Mouse (Mus musculus): ENCODE measurements around the gene Tpp2. TPM values are rescaled to one million over a fixed set of nuclear protein-coding genes. Genes with fewer than 3 reads are reported as not detected.

The Tpp2 gene
- polyA plus RNA-seq, 1 experiment, result 17.2 TPM

DNA sequence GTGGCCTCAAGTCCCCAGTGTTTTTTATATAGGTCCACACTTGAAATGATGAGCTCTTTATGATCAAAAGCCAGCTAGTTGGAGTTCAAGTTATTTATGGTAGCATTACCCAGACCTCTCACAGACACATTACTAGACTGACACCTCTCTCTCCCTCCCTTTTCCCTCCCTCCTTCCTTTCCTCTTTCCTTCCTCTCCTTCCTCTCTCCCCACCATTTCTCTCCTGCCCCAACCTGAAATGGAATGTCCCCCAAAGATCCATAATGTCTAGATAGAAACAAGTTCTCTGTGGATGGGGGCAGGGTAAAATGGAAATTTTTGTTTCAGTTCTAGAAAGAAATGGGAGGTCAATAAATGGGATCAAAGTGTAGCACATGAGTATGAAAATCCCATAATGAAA lies 86.5 kb downstream of the Tpp2 start, which contains the start of gene Mettl21c:
Gene Mettl21c (minus strand): TSS at position 101 of the 400 bp plus-strand sequence.
- Histone ChIP-seq H3K4me2 (ENCODE audit: low read depth) (peak within 1 kb of the TSS; percentile 1), H3K36me3 (ENCODE audit: control insufficient read depth, insufficient read depth) (no peaks in the 10 kb centered on the region), H3ac (ENCODE audit: control insufficient read depth, insufficient read length) (no peak within 1 kb of the TSS), H3K79me2 (ENCODE audit: control insufficient read depth, insufficient read depth) (no peaks in the 10 kb centered on the region), H3K4me3 (no peak within 1 kb of the TSS), H3K27me3 (ENCODE audit: control insufficient read depth, insufficient read depth, insufficient read length) (no peaks in the 10 kb centered on the region)
- TF ChIP-seq USF1 (IDR thresholded peaks at IDR 0.05; ENCODE audit: low read depth) (no peak), POLR2A (IDR thresholded peaks at IDR 0.05; ENCODE audit: insufficient read length, low read depth) (no peak), MAX (IDR thresholded peaks at IDR 0.05; ENCODE audit: low read depth) (no peak), REST (IDR thresholded peaks at IDR 0.05; ENCODE audit: insufficient read depth, insufficient read length) (no peak), MYOD1 (IDR thresholded peaks at IDR 0.05; ENCODE audit: control insufficient read depth in 1 of 3, insufficient read length in 2 of 3, low read depth in 2 of 3) (no peak), TCF3 (IDR thresholded peaks at IDR 0.05; ENCODE audit: insufficient read length, low read depth) (no peak), E2F4 (IDR thresholded peaks at IDR 0.05; ENCODE audit: insufficient read depth) (no peak)

GRCm38 (mm10) chr1:44022656-44023055 lies 89.2 kb downstream of the Tpp2 start:
- Histone ChIP-seq H3K79me2 (ENCODE audit: control insufficient read depth, insufficient read depth) (no peaks in the 10 kb centered on the region), H3ac (ENCODE audit: control insufficient read depth, insufficient read length) (no peak overlapping the region), H3K4me2 (ENCODE audit: low read depth) (no peak overlapping the region), H3K36me3 (ENCODE audit: control insufficient read depth, insufficient read depth) (no peaks in the 10 kb centered on the region), H3K27me3 (ENCODE audit: control insufficient read depth, insufficient read depth, insufficient read length) (no peaks in the 10 kb centered on the region), H3K4me3 (no peak overlapping the region)
- TF ChIP-seq SRF (IDR thresholded peaks at IDR 0.05; ENCODE audit: control insufficient read depth, insufficient read length, low read depth), result no peak
- peak in 2 of 3 experiments; percentile 43 to 65 for TF ChIP-seq MYOD1 (IDR thresholded peaks at IDR 0.05; ENCODE audit: control insufficient read depth in 1 of 3, insufficient read length in 2 of 3, low read depth in 2 of 3)
- peak in 2 of 3 experiments; percentile 5 to 83 for TF ChIP-seq MYOG (IDR thresholded peaks at IDR 0.05; ENCODE audit: control insufficient read depth in 1 of 3, insufficient read depth in 1 of 3, insufficient read length in 2 of 3, low read depth in 2 of 3)

DNA sequence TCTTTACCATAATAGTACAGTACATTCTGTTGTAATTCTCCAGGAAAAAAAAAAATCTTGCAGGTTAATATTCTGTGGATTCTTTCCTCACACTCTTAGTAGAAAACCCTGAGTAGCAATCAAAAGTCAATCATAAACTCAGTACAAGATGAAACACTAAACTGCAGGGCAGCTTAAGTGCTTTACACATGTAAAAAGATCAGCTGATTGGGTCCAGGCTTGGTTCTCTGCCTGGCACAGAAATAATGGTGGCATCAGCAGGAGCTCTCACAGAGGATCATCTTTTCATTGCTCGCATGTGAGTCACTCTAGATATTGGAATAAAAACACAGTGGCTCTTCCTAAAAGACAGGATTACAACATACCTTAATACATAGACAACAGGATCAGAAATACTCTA lies 94.2 kb downstream of the Tpp2 start:
- no peaks in the 10 kb centered on the region for H3K79me2 ChIP-seq (ENCODE audit: control insufficient read depth, insufficient read depth)
- H3K36me3 ChIP-seq (ENCODE audit: control insufficient read depth, insufficient read depth), result no peaks in the 10 kb centered on the region
- H3K4me3 ChIP-seq, result no peak overlapping the region
- no peaks in the 10 kb centered on the region for H3K27me3 ChIP-seq (ENCODE audit: control insufficient read depth, insufficient read depth, insufficient read length)
- TF ChIP-seq TCF3 (IDR thresholded peaks at IDR 0.05; ENCODE audit: insufficient read length, low read depth), result no peak
- no peak overlapping the region for H3ac ChIP-seq (ENCODE audit: control insufficient read depth, insufficient read length)
- H3K4me2 ChIP-seq (ENCODE audit: low read depth), result no peak overlapping the region

- Histone ChIP-seq H3K4me3 (no peak overlapping the region), H3K27me3 (ENCODE audit: control insufficient read depth, insufficient read depth, insufficient read length) (peaks cover 14% of the 10 kb centered on the region), H3K79me2 (ENCODE audit: control insufficient read depth, insufficient read depth) (no peaks in the 10 kb centered on the region), H3ac (ENCODE audit: control insufficient read depth, insufficient read length) (no peak overlapping the region), H3K36me3 (ENCODE audit: control insufficient read depth, insufficient read depth) (no peaks in the 10 kb centered on the region), H3K4me2 (ENCODE audit: low read depth) (peak overlapping the region; percentile 29)
- no peak for TF ChIP-seq CEBPB (IDR thresholded peaks at IDR 0.05; ENCODE audit: insufficient read depth, poor library complexity, severe bottlenecking)
- TF ChIP-seq REST (IDR thresholded peaks at IDR 0.05; ENCODE audit: insufficient read depth, insufficient read length), result no peak
- no peak for TF ChIP-seq USF1 (IDR thresholded peaks at IDR 0.05; ENCODE audit: low read depth)
- TF ChIP-seq MAX (IDR thresholded peaks at IDR 0.05; ENCODE audit: low read depth), result no peak
- no peak for TF ChIP-seq POLR2AphosphoS2 (IDR thresholded peaks at IDR 0.05; ENCODE audit: insufficient read length, low read depth)
- no peak for TF ChIP-seq MYOG (IDR thresholded peaks at IDR 0.05; ENCODE audit: control insufficient read depth in 1 of 3, insufficient read depth in 1 of 3, insufficient read length in 2 of 3, low read depth in 2 of 3)
- no peak for TF ChIP-seq POLR2A (IDR thresholded peaks at IDR 0.05; ENCODE audit: insufficient read length, low read depth)
- TF ChIP-seq SRF (IDR thresholded peaks at IDR 0.05; ENCODE audit: control insufficient read depth, insufficient read length, low read depth), result no peak
- no peak for TF ChIP-seq MYOD1 (IDR thresholded peaks at IDR 0.05; ENCODE audit: control insufficient read depth in 1 of 3, insufficient read length in 2 of 3, low read depth in 2 of 3)
- TF ChIP-seq E2F4 (IDR thresholded peaks at IDR 0.05; ENCODE audit: insufficient read depth), result no peak
- TF ChIP-seq TCF12 (IDR thresholded peaks at IDR 0.05; ENCODE audit: insufficient read depth, poor library complexity, severe bottlenecking), result no peak
- no peak for TF ChIP-seq TCF3 (IDR thresholded peaks at IDR 0.05; ENCODE audit: insufficient read length, low read depth)
Observed at GRCm38 (mm10) chr1:44032213-44032612, 98.8 kb downstream of the Tpp2 start.

DNA sequence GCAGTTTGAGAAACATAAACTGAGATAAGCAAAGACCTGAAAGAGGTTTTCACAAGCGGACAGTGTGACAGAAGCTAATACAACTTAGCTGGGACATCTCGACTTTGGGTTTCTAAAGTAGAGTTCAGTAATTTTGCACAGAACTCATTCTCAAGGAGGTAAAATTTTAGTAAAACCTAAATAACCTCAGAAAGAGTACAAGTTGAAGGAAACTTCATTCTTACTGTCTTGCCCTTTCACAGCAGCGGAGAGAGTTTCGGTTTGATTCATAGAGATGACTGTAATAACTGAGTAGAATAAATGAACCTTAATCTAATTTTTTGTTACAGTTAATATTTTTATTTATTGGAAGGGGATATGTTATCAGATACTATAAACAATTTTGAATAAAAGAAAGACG lies 99.5 kb downstream of the Tpp2 start:
- no peaks in the 10 kb centered on the region for H3K79me2 ChIP-seq (ENCODE audit: control insufficient read depth, insufficient read depth)
- TF ChIP-seq MYOG (IDR thresholded peaks at IDR 0.05; ENCODE audit: control insufficient read depth in 1 of 3, insufficient read depth in 1 of 3, insufficient read length in 2 of 3, low read depth in 2 of 3) (no peak), POLR2A (IDR thresholded peaks at IDR 0.05; ENCODE audit: insufficient read length, low read depth) (no peak), USF1 (IDR thresholded peaks at IDR 0.05; ENCODE audit: low read depth) (no peak), E2F4 (IDR thresholded peaks at IDR 0.05; ENCODE audit: insufficient read depth) (no peak), TCF3 (IDR thresholded peaks at IDR 0.05; ENCODE audit: insufficient read length, low read depth) (no peak), POLR2AphosphoS2 (IDR thresholded peaks at IDR 0.05; ENCODE audit: insufficient read length, low read depth) (no peak), TCF12 (IDR thresholded peaks at IDR 0.05; ENCODE audit: insufficient read depth, poor library complexity, severe bottlenecking) (no peak), MAX (IDR thresholded peaks at IDR 0.05; ENCODE audit: low read depth) (no peak), SRF (IDR thresholded peaks at IDR 0.05; ENCODE audit: control insufficient read depth, insufficient read length, low read depth) (no peak)
- H3ac ChIP-seq (ENCODE audit: control insufficient read depth, insufficient read length), result no peak overlapping the region
- H3K4me3 ChIP-seq, result no peak overlapping the region
- no peaks in the 10 kb centered on the region for H3K36me3 ChIP-seq (ENCODE audit: control insufficient read depth, insufficient read depth)
- peaks cover 14% of the 10 kb centered on the region for H3K27me3 ChIP-seq (ENCODE audit: control insufficient read depth, insufficient read depth, insufficient read length)
- no peak overlapping the region for H3K4me2 ChIP-seq (ENCODE audit: low read depth)

All from myocyte (in vitro differentiated cells).